Comparison of ENCODE assay signal across 8 mouse cellular contexts in the genomic region with DNA sequence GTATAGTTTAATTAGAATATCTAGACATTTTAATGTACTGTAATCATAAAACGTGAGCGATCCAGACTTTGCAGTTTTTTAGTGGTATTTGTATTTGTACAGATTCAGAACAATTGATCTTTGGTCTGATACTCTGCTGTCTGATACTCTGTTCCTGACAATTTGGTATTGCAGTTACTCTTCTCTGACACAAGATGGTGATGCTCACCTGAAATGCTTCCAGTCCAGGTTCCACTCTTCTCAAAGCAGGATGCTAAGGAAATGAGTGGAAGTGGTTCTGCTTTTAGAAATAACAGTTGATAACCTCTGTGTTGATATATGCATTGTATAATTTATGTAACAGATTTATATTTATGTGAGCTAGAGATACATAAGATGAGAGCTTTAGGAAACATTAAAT. TPM values are rescaled to one million over a fixed set of nuclear protein-coding genes. Genes with fewer than 3 reads are reported as not detected.
DNase-seq lines count a peak whose midpoint lies in the region; ATAC-seq and TF ChIP-seq lines count a peak whose summit lies in the region.

No protein-coding gene starts in this region.

- no peaks in the 10 kb centered on the region for H3K36me3 ChIP-seq in midbrain, embryonic 15.5 days (replicated peaks)

- 0 out of 2 replicates have a peak, but pooled peaks have one; percentile 17 for TF ChIP-seq CTCF in cerebellum, adult 2 months (IDR thresholded peaks at IDR 0.05; ENCODE audit: borderline replicate concordance, insufficient read depth, low read depth, low read length)

- no peaks in the 10 kb centered on the region for H3K4me1 ChIP-seq in cerebellum, adult 2 months (ENCODE audit: control insufficient read depth, insufficient read depth, low read length)
- no peaks in the 10 kb centered on the region for H3K4me1 ChIP-seq in midbrain, embryonic 15.5 days

- H3K27me3 ChIP-seq in cerebellum, adult 2 months (ENCODE audit: control insufficient read depth, insufficient read depth, low read length), result no peaks in the 10 kb centered on the region
- H3K27me3 ChIP-seq in midbrain, embryonic 15.5 days (replicated peaks), result no peaks in the 10 kb centered on the region

- intact Hi-C loops in left cerebral cortex, postnatal 25 days (cut with DNase I), result no loop called here

- 91% methylated on average over 2 of the region's 2 CpGs for WGBS in cerebellum, adult 2 months
- WGBS in midbrain, embryonic 15.5 days, result 92% methylated on average over 2 of the region's 2 CpGs

- H3K4me2 ChIP-seq in midbrain, embryonic 15.5 days, result no peak overlapping the region

- no peak for TF ChIP-seq POLR2A in cerebellum, adult 2 months (IDR thresholded peaks at IDR 0.05; ENCODE audit: borderline replicate concordance, insufficient read depth, low read length)

- no peak overlapping the region for H3K4me3 ChIP-seq in cerebellum, adult 2 months (replicated peaks; ENCODE audit: insufficient read depth, low read depth, low read length)
- H3K4me3 ChIP-seq in midbrain, embryonic 15.5 days, result no peak overlapping the region

- H3K9me3 ChIP-seq in midbrain, embryonic 15.5 days, result no peaks in the 10 kb centered on the region

- no peak overlapping the region for H3K27ac ChIP-seq in cerebellum, adult 2 months (ENCODE audit: insufficient read depth, low read length)
- no peak overlapping the region for H3K27ac ChIP-seq in midbrain, embryonic 15.5 days

- no peak for ATAC-seq in cerebellum, adult (ENCODE audit: insufficient number of reproducible peaks, low FRiP score, low TSS enrichment)
- peak; percentile 85 for ATAC-seq in midbrain, embryonic 15.5 days (replicated peaks)
- ATAC-seq in megakaryocyte, adult 5-6 weeks (ENCODE audit: poor library complexity, severe bottlenecking), result no peak

- no peak for DNase-seq in cerebellum, adult 2 months
- DNase-seq in left cerebral cortex, postnatal 25 days (ENCODE audit: low spot score in 2 of 2), result peak; percentile 6 to 23
- no peak for DNase-seq in left cerebral cortex, adult 18-20 months (ENCODE audit: low spot score in 2 of 2)
- peak; percentile 38 for DNase-seq in c-Kit-positive CD71-positive TER-119-positive erythroid progenitor cells, embryonic 14.5 days (ENCODE audit: low spot score)
- DNase-seq in ovary, postnatal 14 days (ENCODE audit: low spot score), result no peak

- no peak overlapping the region for H3K9ac ChIP-seq in midbrain, embryonic 15.5 days

RNA-seq across cellular contexts. Expression of a gene that starts 48.2 kb away (rescaled TPM):
- polyA plus RNA-seq in cerebellum, adult 2 months (2012; rRNA removed), result 9.3 TPM in 2 replicates
- 1 to 10 TPM; 5.0 to 7.0 TPM for total RNA-seq in left cerebral cortex, postnatal 25 days (2021)
- 1 to 10 TPM; 5.0 to 6.3 TPM for total RNA-seq in left cerebral cortex, adult 18-20 months (2021)
- polyA plus RNA-seq in midbrain, embryonic 15.5 days (2015; fragmentation: Nextera tagmentation; extraction: Ambion mirVana), result 8.0 and 9.7 TPM in 2 replicates
- total RNA-seq in megakaryocyte, adult 5-6 weeks (2015), result 4.5 and 9.5 TPM in 2 replicates
- 7.5 and 10.6 TPM in 2 replicates for total RNA-seq in megakaryocyte, adult 5-6 weeks (2017)

RNA-seq across cellular contexts. Expression of a gene that starts 48.5 kb away (rescaled TPM):
- polyA plus RNA-seq in cerebellum, adult 2 months (2012; rRNA removed), result 8.0 and 9.0 TPM in 2 replicates
- total RNA-seq in left cerebral cortex, postnatal 25 days (2021), result 10 to 100 TPM; 21.1 to 21.5 TPM
- total RNA-seq in left cerebral cortex, adult 18-20 months (2021), result 10 to 100 TPM; 24.0 to 32.8 TPM
- polyA plus RNA-seq in midbrain, embryonic 15.5 days (2015; fragmentation: Nextera tagmentation; extraction: Ambion mirVana), result 27.4 and 36.2 TPM in 2 replicates
- total RNA-seq in megakaryocyte, adult 5-6 weeks (2015), result 42.0 and 62.5 TPM in 2 replicates
- total RNA-seq in megakaryocyte, adult 5-6 weeks (2017), result 88.3 and 93.8 TPM in 2 replicates

Comparison
In these comparisons a context has a peak if more than half of its experiments do, and no peak if none do; other contexts are left out.
1. DNase-seq: peak in left cerebral cortex, postnatal 25 days (2 of 2) and c-Kit-positive CD71-positive TER-119-positive erythroid progenitor cells, embryonic 14.5 days (single experiment); none in cerebellum, adult 2 months (0 of 2), left cerebral cortex, adult 18-20 months (0 of 2) and ovary, postnatal 14 days (single experiment).